Mouse (Mus musculus): ENCODE results near the gene Pkp2. TPM values are rescaled to one million over a fixed set of nuclear protein-coding genes. Genes with fewer than 3 reads are reported as not detected.

The Pkp2 gene
- polyA plus RNA-seq, 1 experiment, result 61.1 TPM

GRCm38 (mm10) chr16:16262436-16262835 is 49.3 kb downstream of the Pkp2 start:
- TF ChIP-seq EP300 (IDR thresholded peaks at IDR 0.05; ENCODE audit: insufficient read depth, low read depth, low read length) (no peak), CTCF (IDR thresholded peaks at IDR 0.05; ENCODE audit: low read depth, low read length) (no peak), POLR2A (IDR thresholded peaks at IDR 0.05; ENCODE audit: insufficient read depth, low read length) (no peak)
- H3K9me3 ChIP-seq (replicated peaks; ENCODE audit: control insufficient read depth, insufficient read depth, low read length, poor library complexity, severe bottlenecking), result no peaks in the 10 kb centered on the region
- H3K9ac ChIP-seq (ENCODE audit: low read depth, poor library complexity, severe bottlenecking), result no peak overlapping the region
- no peaks in the 10 kb centered on the region for H3K4me1 ChIP-seq (ENCODE audit: control insufficient read depth, insufficient read depth, low read length)
- peaks cover 5% of the 10 kb centered on the region; the same call in 1 of the 2 replicates for H3K36me3 ChIP-seq (ENCODE audit: control insufficient read depth, insufficient read depth, low read length, poor library complexity, severe bottlenecking)
- no peaks in the 10 kb centered on the region for H3K27me3 ChIP-seq (ENCODE audit: control insufficient read depth, insufficient read depth, low read length, poor library complexity, severe bottlenecking)
- no peak overlapping the region for H3K4me3 ChIP-seq (ENCODE audit: low read depth, low read length)
- H3K27ac ChIP-seq (ENCODE audit: insufficient read depth, low read length), result no peak overlapping the region

GRCm38 (mm10) chr16:16272978-16273377 is 59.9 kb downstream of the Pkp2 start:
- H3K27ac ChIP-seq (ENCODE audit: insufficient read depth, low read length), result no peak overlapping the region
- H3K4me3 ChIP-seq (ENCODE audit: low read depth, low read length), result no peak overlapping the region
- TF ChIP-seq EP300 (IDR thresholded peaks at IDR 0.05; ENCODE audit: insufficient read depth, low read depth, low read length) (no peak), CTCF (IDR thresholded peaks at IDR 0.05; ENCODE audit: low read depth, low read length) (no peak), POLR2A (IDR thresholded peaks at IDR 0.05; ENCODE audit: insufficient read depth, low read length) (no peak)

DNA sequence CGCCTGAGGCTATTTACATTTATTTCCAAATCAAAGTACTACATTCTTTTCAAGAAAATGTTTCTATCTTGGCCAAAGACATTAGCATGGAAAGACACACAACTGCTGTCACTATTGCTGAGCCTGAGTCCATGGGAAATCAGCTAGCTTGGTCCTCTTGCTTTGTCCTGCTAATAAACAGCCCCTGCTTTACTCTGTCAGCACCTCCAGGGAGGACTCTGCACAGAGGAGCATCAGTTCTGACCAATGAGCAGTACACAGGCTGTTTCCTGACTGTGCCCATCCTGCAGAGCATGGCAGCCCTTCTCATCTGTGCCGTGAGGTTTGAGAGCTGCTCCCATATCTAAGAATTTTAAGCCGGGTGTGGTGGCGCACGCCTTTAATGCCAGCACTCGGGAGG is 60.6 kb downstream of the Pkp2 start:
- H3K9me3 ChIP-seq (replicated peaks; ENCODE audit: control insufficient read depth, insufficient read depth, low read length, poor library complexity, severe bottlenecking), result no peaks in the 10 kb centered on the region
- no peaks in the 10 kb centered on the region for H3K27me3 ChIP-seq (ENCODE audit: control insufficient read depth, insufficient read depth, low read length, poor library complexity, severe bottlenecking)
- H3K27ac ChIP-seq (ENCODE audit: insufficient read depth, low read length), result no peak overlapping the region
- H3K9ac ChIP-seq (ENCODE audit: low read depth, poor library complexity, severe bottlenecking), result no peak overlapping the region
- no peak overlapping the region for H3K4me3 ChIP-seq (ENCODE audit: low read depth, low read length)
- peaks cover 2% of the 10 kb centered on the region; the same call in 1 of the 2 replicates for H3K36me3 ChIP-seq (ENCODE audit: control insufficient read depth, insufficient read depth, low read length, poor library complexity, severe bottlenecking)
- no peaks in the 10 kb centered on the region for H3K4me1 ChIP-seq (ENCODE audit: control insufficient read depth, insufficient read depth, low read length)
- no peak for TF ChIP-seq CTCF (IDR thresholded peaks at IDR 0.05; ENCODE audit: low read depth, low read length)
- no peak for TF ChIP-seq EP300 (IDR thresholded peaks at IDR 0.05; ENCODE audit: insufficient read depth, low read depth, low read length)
- no peak for TF ChIP-seq POLR2A (IDR thresholded peaks at IDR 0.05; ENCODE audit: insufficient read depth, low read length)

More at GRCm38 (mm10) chr16:16272978-16273377, 59.9 kb downstream of the Pkp2 start:
- Histone ChIP-seq H3K4me1 (ENCODE audit: control insufficient read depth, insufficient read depth, low read length) (no peaks in the 10 kb centered on the region), H3K9ac (ENCODE audit: low read depth, poor library complexity, severe bottlenecking) (no peak overlapping the region), H3K27me3 (ENCODE audit: control insufficient read depth, insufficient read depth, low read length, poor library complexity, severe bottlenecking) (no peaks in the 10 kb centered on the region), H3K9me3 (replicated peaks; ENCODE audit: control insufficient read depth, insufficient read depth, low read length, poor library complexity, severe bottlenecking) (no peaks in the 10 kb centered on the region), H3K36me3 (ENCODE audit: control insufficient read depth, insufficient read depth, low read length, poor library complexity, severe bottlenecking) (peaks cover 2% of the 10 kb centered on the region; the same call in 1 of the 2 replicates)

DNA sequence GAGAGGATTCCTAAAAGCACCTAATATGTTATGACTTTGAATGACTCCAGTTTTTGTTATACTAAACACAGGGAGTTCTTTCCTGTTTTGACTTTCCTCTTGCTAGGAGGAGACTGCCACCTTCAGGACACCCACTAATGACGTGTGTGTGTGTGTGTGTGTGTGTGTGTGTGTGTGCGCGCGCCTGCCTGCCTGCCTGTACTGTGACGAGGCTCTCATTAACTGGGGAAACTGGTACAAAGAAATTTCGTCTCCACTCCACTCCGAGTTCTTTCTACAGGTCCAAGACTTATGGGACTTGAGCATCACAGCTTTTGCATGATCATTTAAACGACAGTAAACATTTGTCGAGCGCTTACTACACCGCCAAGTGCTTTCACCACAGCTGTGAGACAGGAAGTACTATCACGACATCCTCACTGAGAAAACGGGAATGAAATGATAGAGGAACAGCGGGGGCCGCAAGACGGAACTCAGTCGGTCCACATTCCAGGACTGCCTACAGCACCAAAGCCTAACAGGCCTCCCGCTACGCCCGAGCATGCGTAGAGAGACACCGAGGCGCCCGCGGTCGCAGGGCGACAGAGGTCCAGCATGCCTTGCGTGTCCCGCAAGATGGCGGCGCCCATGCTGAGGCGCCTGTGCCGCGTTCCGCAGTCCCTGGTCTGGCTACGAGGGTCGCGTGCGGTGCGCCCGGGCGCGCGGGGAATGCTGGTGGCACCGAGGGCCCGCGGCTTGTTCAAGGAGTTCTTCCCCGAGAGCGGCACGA is 89.4 kb downstream of the Pkp2 start, which contains the start of gene Yars2:
Gene Yars2, plus strand, starts transcription at position 597 of the 769 bp plus-strand sequence.
- peaks cover 2% of the 10 kb centered on the region for H3K4me1 ChIP-seq (ENCODE audit: control insufficient read depth, insufficient read depth, low read length)
- peaks cover 21% of the 10 kb centered on the region for H3K36me3 ChIP-seq (ENCODE audit: control insufficient read depth, insufficient read depth, low read length, poor library complexity, severe bottlenecking)
- peak; percentile 66 for TF ChIP-seq POLR2A (IDR thresholded peaks at IDR 0.05; ENCODE audit: insufficient read depth, low read length)
- TF ChIP-seq CTCF (IDR thresholded peaks at IDR 0.05; ENCODE audit: low read depth, low read length), result peak; percentile 35
- 0 out of 2 replicates have a peak, but pooled peaks have one; percentile 36 for TF ChIP-seq EP300 (IDR thresholded peaks at IDR 0.05; ENCODE audit: insufficient read depth, low read depth, low read length)
- H3K9ac ChIP-seq (ENCODE audit: low read depth, poor library complexity, severe bottlenecking), result peak within 1 kb of the TSS; percentile 93
- peak within 1 kb of the TSS; percentile 99 for H3K4me3 ChIP-seq (ENCODE audit: low read depth, low read length)
- no peaks in the 10 kb centered on the region for H3K27me3 ChIP-seq (ENCODE audit: control insufficient read depth, insufficient read depth, low read length, poor library complexity, severe bottlenecking)
- H3K27ac ChIP-seq (ENCODE audit: insufficient read depth, low read length), result peak within 1 kb of the TSS; percentile 89
- H3K9me3 ChIP-seq (replicated peaks; ENCODE audit: control insufficient read depth, insufficient read depth, low read length, poor library complexity, severe bottlenecking), result no peaks in the 10 kb centered on the region

- peaks cover 2% of the 10 kb centered on the region for H3K4me1 ChIP-seq (ENCODE audit: control insufficient read depth, insufficient read depth, low read length)
- peak overlapping the region; percentile 93 for H3K9ac ChIP-seq (ENCODE audit: low read depth, poor library complexity, severe bottlenecking)
- peak overlapping the region; percentile 99 for H3K4me3 ChIP-seq (ENCODE audit: low read depth, low read length)
- peaks cover 28% of the 10 kb centered on the region for H3K36me3 ChIP-seq (ENCODE audit: control insufficient read depth, insufficient read depth, low read length, poor library complexity, severe bottlenecking)
- H3K27ac ChIP-seq (ENCODE audit: insufficient read depth, low read length), result peak overlapping the region; percentile 53
- no peak for TF ChIP-seq EP300 (IDR thresholded peaks at IDR 0.05; ENCODE audit: insufficient read depth, low read depth, low read length)
- no peak for TF ChIP-seq POLR2A (IDR thresholded peaks at IDR 0.05; ENCODE audit: insufficient read depth, low read length)
- no peak for TF ChIP-seq CTCF (IDR thresholded peaks at IDR 0.05; ENCODE audit: low read depth, low read length)
- no peaks in the 10 kb centered on the region for H3K27me3 ChIP-seq (ENCODE audit: control insufficient read depth, insufficient read depth, low read length, poor library complexity, severe bottlenecking)
- no peaks in the 10 kb centered on the region for H3K9me3 ChIP-seq (replicated peaks; ENCODE audit: control insufficient read depth, insufficient read depth, low read length, poor library complexity, severe bottlenecking)
Measured at GRCm38 (mm10) chr16:16303138-16303827, 90.2 kb downstream of the Pkp2 start.
